Mouse (Mus musculus) kidney, postnatal 0 days (tissue): ENCODE results near the gene Mras. TPM values are rescaled to one million over a fixed set of nuclear protein-coding genes. Genes with fewer than 3 reads are reported as not detected.

ENCODE experiments used
- ATAC-seq: fragments of 200-750 bp; cut with Nextera tagmentation; replicated peaks from 2 replicates; pipeline ENCODE4 v1.8.0; 2017; ENCODE audit warnings: low read depth, moderate number of reproducible peaks, moderate TSS enrichment, moderate library complexity; ENCODE audit not compliant: low FRiP score
- DNase-seq: peaks from one replicate; pipeline ENCODE4 v3.0.0-alpha.2; 2016; ENCODE audit warnings: low spot score
- H3K27ac ChIP-seq: fragments of 300-500 bp; sonication (generic); 2 replicates; pipeline ENCODE4 v1.5.1; 2014; ENCODE audit warnings: mild to moderate bottlenecking
- H3K27me3 ChIP-seq: fragments of 300-500 bp; sonication (generic); 2 replicates; pipeline ENCODE4 v1.6.1; 2014; ENCODE audit warnings: low read length, mixed read lengths; ENCODE audit not compliant: insufficient read depth
- H3K36me3 ChIP-seq: fragments of 300-500 bp; sonication (generic); 2 replicates; pipeline ENCODE4 v1.6.1; 2014; ENCODE audit warnings: low read length, mixed read lengths; ENCODE audit not compliant: insufficient read depth
- H3K4me1 ChIP-seq: fragments of 300-500 bp; sonication (generic); replicated peaks from 2 replicates; pipeline ENCODE4 v1.6.1; 2014; ENCODE audit warnings: antibody characterized with exemption, low read length, mixed read lengths; ENCODE audit not compliant: insufficient read depth
- H3K4me2 ChIP-seq: fragments of 300-500 bp; sonication (generic); 2 replicates; pipeline ENCODE4 v1.6.1; 2014; ENCODE audit warnings: mild to moderate bottlenecking, low read length, moderate library complexity, mixed read lengths
- H3K4me3 ChIP-seq: fragments of 300-500 bp; sonication (generic); replicated peaks from 2 replicates; pipeline ENCODE4 v1.5.1; 2014; ENCODE audit warnings: low read depth, low read length
- H3K9ac ChIP-seq: fragments of 300-500 bp; sonication (generic); 2 replicates; pipeline ENCODE4 v1.6.1; 2014; ENCODE audit warnings: low read depth, low read length
- H3K9me3 ChIP-seq: fragments of 300-500 bp; sonication (generic); replicated peaks from 2 replicates; pipeline ENCODE4 v1.6.1; 2016; ENCODE audit warnings: low read length, inconsistent platforms, mixed read lengths
- CTCF ChIP-seq: IDR thresholded peaks from 2 replicates; pipeline ENCODE4 v1.5.1; 2016; ENCODE audit warnings: antibody characterized with exemption, low read depth, mild to moderate bottlenecking, moderate library complexity
- WGBS: fragments of 180-500 bp; shearing (Covaris S2); extraction: QIAGEN DNeasy Blood & Tissue Kit; methylation state at CpG from one replicate; pipeline ENCODE4 v1.1.7; 2014; 5-methylcytosine and 5-hydroxymethylcytosine counted together
- polyA plus RNA-seq: library from polyadenylated mRNA; unstranded; fragments of >200 nt; fragmentation: Nextera tagmentation; extraction: Ambion mirVana; gene quantifications from 2 replicates; pipeline ENCODE4 v1.2.1, GENCODE M21; 2015

The Mras gene
- polyA plus RNA-seq, 1 experiment from 2014 or later = 19.4 TPM

- Histone ChIP-seq H3K27me3 (no peaks in the 10 kb centered on the region), H3K4me1 (no peaks in the 10 kb centered on the region), H3K36me3 (no peaks in the 10 kb centered on the region), H3K4me2 (no peak overlapping the region), H3K4me3 (no peak overlapping the region), H3K9ac (no peak overlapping the region), H3K9me3 (no peaks in the 10 kb centered on the region), H3K27ac (no peak overlapping the region)
- WGBS = 79% methylated on average over 4 of the region's 4 CpGs
- no peak for TF ChIP-seq CTCF
- no peak for DNase-seq
- no peak for ATAC-seq
These were observed 17.0 kb upstream of the Mras start for GRCm38 (mm10) chr9:99454211-99454610.

- no peak within 1 kb of the TSS for H3K4me3 ChIP-seq
- no peak within 1 kb of the TSS for H3K9ac ChIP-seq
- no peaks in the 10 kb centered on the region for H3K4me1 ChIP-seq
- H3K36me3 ChIP-seq = no peaks in the 10 kb centered on the region
- ATAC-seq = peak; percentile 79
- H3K4me2 ChIP-seq = peak within 1 kb of the TSS; percentile 35
- H3K27ac ChIP-seq = no peak within 1 kb of the TSS
- DNase-seq = no peak
- no peaks in the 10 kb centered on the region for H3K27me3 ChIP-seq
- TF ChIP-seq CTCF = no peak
- 5% methylated on average over 14 of the region's 14 CpGs for WGBS
- no peaks in the 10 kb centered on the region for H3K9me3 ChIP-seq
These were observed 14.0 kb upstream of the Mras start, which contains the start of gene Nme9 for GRCm38 (mm10) chr9:99451161-99451560. TSS of gene Nme9 (plus strand) at chr9:99451475.

GRCm38 (mm10) chr9:99449886-99450647 is 12.9 kb upstream of the Mras start:
- DNase-seq = peak; percentile 75
- Histone ChIP-seq H3K9me3 (no peaks in the 10 kb centered on the region), H3K4me2 (no peak overlapping the region), H3K36me3 (no peaks in the 10 kb centered on the region), H3K9ac (no peak overlapping the region), H3K27me3 (no peaks in the 10 kb centered on the region), H3K4me1 (no peaks in the 10 kb centered on the region), H3K4me3 (no peak overlapping the region), H3K27ac (no peak overlapping the region)
- ATAC-seq = no peak
- TF ChIP-seq CTCF = peak; percentile 63
- WGBS = 37% methylated on average over 9 of the region's 9 CpGs

DNA sequence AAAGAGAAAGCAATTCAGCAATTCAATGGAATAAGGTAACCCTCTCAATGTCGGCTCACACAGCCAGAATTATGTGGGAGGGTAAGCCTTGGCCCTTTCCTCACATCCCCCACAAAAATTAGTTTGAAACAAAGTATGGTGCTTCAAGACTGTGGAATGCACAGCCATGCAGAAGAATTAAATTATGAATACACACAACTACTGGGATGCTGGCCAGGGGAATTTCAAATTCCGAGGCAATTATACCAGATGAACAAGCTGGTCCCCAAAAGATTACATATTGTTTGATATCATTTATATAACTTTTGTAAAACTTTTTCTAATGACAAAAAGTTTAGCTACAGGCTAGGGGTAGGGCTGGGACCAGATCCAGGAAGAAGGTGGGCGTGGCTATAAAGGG is 10.1 kb upstream of the Mras start:
- no peak overlapping the region for H3K9ac ChIP-seq
- no peak overlapping the region for H3K27ac ChIP-seq
- DNase-seq = no peak
- no peaks in the 10 kb centered on the region for H3K27me3 ChIP-seq
- H3K4me2 ChIP-seq = no peak overlapping the region
- ATAC-seq = no peak
- H3K4me3 ChIP-seq = no peak overlapping the region
- WGBS = 61% methylated on average over 3 of the region's 3 CpGs
- H3K9me3 ChIP-seq = no peaks in the 10 kb centered on the region
- H3K4me1 ChIP-seq = no peaks in the 10 kb centered on the region
- H3K36me3 ChIP-seq = no peaks in the 10 kb centered on the region
- TF ChIP-seq CTCF = no peak

DNA sequence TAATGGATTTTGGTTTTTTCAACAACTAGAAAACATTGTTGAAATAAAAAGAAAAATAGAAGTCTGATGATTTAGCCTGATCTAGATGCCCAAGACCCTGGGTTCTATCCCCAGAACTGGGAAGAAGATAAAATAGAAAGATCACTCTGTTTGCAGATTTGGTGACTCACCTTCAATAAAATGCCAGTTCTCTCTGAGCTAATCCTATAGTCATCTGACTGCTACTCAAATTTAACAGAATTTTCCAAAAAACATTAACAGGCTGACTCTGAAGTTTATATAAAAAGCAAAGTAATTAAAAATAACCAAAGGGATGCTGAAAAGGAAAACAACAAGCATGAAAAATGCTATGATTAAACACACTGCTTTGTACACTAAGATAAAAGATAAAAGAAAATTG is 9.1 kb upstream of the Mras start:
- Histone ChIP-seq H3K9ac (no peak overlapping the region), H3K27ac (no peak overlapping the region), H3K4me3 (no peak overlapping the region), H3K27me3 (no peaks in the 10 kb centered on the region), H3K4me2 (no peak overlapping the region), H3K36me3 (no peaks in the 10 kb centered on the region), H3K9me3 (no peaks in the 10 kb centered on the region), H3K4me1 (no peaks in the 10 kb centered on the region)
- DNase-seq (no peak), ATAC-seq (no peak)
- no peak for TF ChIP-seq CTCF

- Histone ChIP-seq H3K4me3 (no peak overlapping the region), H3K4me2 (no peak overlapping the region), H3K36me3 (no peaks in the 10 kb centered on the region), H3K27ac (no peak overlapping the region), H3K9ac (no peak overlapping the region), H3K27me3 (no peaks in the 10 kb centered on the region), H3K9me3 (no peaks in the 10 kb centered on the region), H3K4me1 (no peaks in the 10 kb centered on the region)
- peak; percentile 60 for TF ChIP-seq CTCF
- ATAC-seq (peak; percentile 72), DNase-seq (peak; percentile 57)
- WGBS = 27% methylated on average over 8 of the region's 8 CpGs
These were observed 7.5 kb upstream of the Mras start for GRCm38 (mm10) chr9:99444590-99445178.
